Mouse (Mus musculus): ENCODE data around the gene Fbll1. TPM values are rescaled to one million over a fixed set of nuclear protein-coding genes. Genes with fewer than 3 reads are reported as not detected.
"Not testable (repeated sequence)": the region's sequence is repeated elsewhere in the genome, so short reads cannot be mapped to it uniquely, and the experiment has no call there.

Gene Fbll1
- total RNA-seq (2015; ENCODE audit: low replicate concordance) (not detected in 2 replicates), total RNA-seq (2017; ENCODE audit: low replicate concordance) (not detected in 2 replicates)

GRCm38 (mm10) chr11:35798874-35799273 lies at the start of gene Fbll1:
TSS of gene Fbll1 (minus strand) at chr11:35798884.
- ATAC-seq (replicated peaks; ENCODE audit: low FRiP score, poor library complexity, severe bottlenecking): no peak

GRCm38 (mm10) chr11:35844299-35844698 lies 45.6 kb upstream of the Fbll1 start:
- no peak for ATAC-seq (replicated peaks; ENCODE audit: low FRiP score, poor library complexity, severe bottlenecking)

- not testable (repeated sequence) for ATAC-seq (replicated peaks; ENCODE audit: low FRiP score, poor library complexity, severe bottlenecking)
These were observed 43.9 kb upstream of the Fbll1 start for GRCm38 (mm10) chr11:35842560-35842959.

GRCm38 (mm10) chr11:35841738-35842325 lies 43.1 kb upstream of the Fbll1 start:
- no peak for ATAC-seq (replicated peaks; ENCODE audit: low FRiP score, poor library complexity, severe bottlenecking)

GRCm38 (mm10) chr11:35840806-35841205 lies 42.1 kb upstream of the Fbll1 start:
- ATAC-seq (replicated peaks; ENCODE audit: low FRiP score, poor library complexity, severe bottlenecking): not testable (repeated sequence)

GRCm38 (mm10) chr11:35840282-35840681 lies 41.6 kb upstream of the Fbll1 start:
- no peak for ATAC-seq (replicated peaks; ENCODE audit: low FRiP score, poor library complexity, severe bottlenecking)

GRCm38 (mm10) chr11:35838345-35839338 lies 40.0 kb upstream of the Fbll1 start:
- ATAC-seq (replicated peaks; ENCODE audit: low FRiP score, poor library complexity, severe bottlenecking): peak; percentile 92

GRCm38 (mm10) chr11:35837156-35838126 lies 38.8 kb upstream of the Fbll1 start:
- ATAC-seq (replicated peaks; ENCODE audit: low FRiP score, poor library complexity, severe bottlenecking): no peak

GRCm38 (mm10) chr11:35834022-35834760 lies 35.5 kb upstream of the Fbll1 start, which contains the start of gene Rars:
TSS of gene Rars (minus strand) at chr11:35834506.
- ATAC-seq (replicated peaks; ENCODE audit: low FRiP score, poor library complexity, severe bottlenecking): peak; percentile 91

- no peak for ATAC-seq (replicated peaks; ENCODE audit: low FRiP score, poor library complexity, severe bottlenecking)
These were observed 34.6 kb upstream of the Fbll1 start for GRCm38 (mm10) chr11:35833270-35833669.

- ATAC-seq (replicated peaks; ENCODE audit: low FRiP score, poor library complexity, severe bottlenecking): no peak
These were observed 33.5 kb upstream of the Fbll1 start for GRCm38 (mm10) chr11:35832139-35832538.

GRCm38 (mm10) chr11:35827714-35828113 lies 29.0 kb upstream of the Fbll1 start:
- no peak for ATAC-seq (replicated peaks; ENCODE audit: low FRiP score, poor library complexity, severe bottlenecking)

GRCm38 (mm10) chr11:35816316-35816715 lies 17.6 kb upstream of the Fbll1 start:
- no peak for ATAC-seq (replicated peaks; ENCODE audit: low FRiP score, poor library complexity, severe bottlenecking)

- no peak for ATAC-seq (replicated peaks; ENCODE audit: low FRiP score, poor library complexity, severe bottlenecking)
These were observed 12.8 kb upstream of the Fbll1 start for GRCm38 (mm10) chr11:35811458-35811857.

GRCm38 (mm10) chr11:35801332-35801731 lies 2.6 kb upstream of the Fbll1 start:
- ATAC-seq (replicated peaks; ENCODE audit: low FRiP score, poor library complexity, severe bottlenecking): no peak

- ATAC-seq (replicated peaks; ENCODE audit: low FRiP score, poor library complexity, severe bottlenecking): no peak
These were observed 226 bp downstream of the Fbll1 start for GRCm38 (mm10) chr11:35798495-35798820.

- no peak for ATAC-seq (replicated peaks; ENCODE audit: low FRiP score, poor library complexity, severe bottlenecking)
These were observed 761 bp downstream of the Fbll1 start for GRCm38 (mm10) chr11:35797751-35798494.

- ATAC-seq (replicated peaks; ENCODE audit: low FRiP score, poor library complexity, severe bottlenecking): not testable (repeated sequence)
These were observed 5.9 kb downstream of the Fbll1 start for GRCm38 (mm10) chr11:35792800-35793199.

All from erythroblast, adult 5-6 weeks (primary cell).